Mouse (Mus musculus) layer of hippocampus, postnatal 14 days (tissue): Measurements from ENCODE around the gene Ak9. TPM values are rescaled to one million over a fixed set of nuclear protein-coding genes. Genes with fewer than 3 reads are reported as not detected.
A peak's percentile ranks its signal among the peaks of the same experiment; 100 is the strongest.
"Not testable (repeated sequence)": the region's sequence is repeated elsewhere in the genome, so short reads cannot be mapped to it uniquely, and the experiment has no call there.

Source experiments
- DNase-seq, 2 experiments: peaks; one replicate each; pipeline ENCODE4 v3.0.0; 2021 to 2022; ENCODE audit warnings: low spot score in 2 of 2, mixed read lengths in 1 of 2
- total RNA-seq, 2 experiments: library from RNA; stranded (reverse); gene quantifications; 2 replicates each; pipeline ENCODE4 v1.2.3; 2021

Ak9 gene
- total RNA-seq, 2 experiments from 2014 or later = 0.45 to 0.67 TPM

- peak; percentile 11 to 61 for DNase-seq
These were observed 12.1 kb downstream of the Ak9 start for GRCm38 (mm10) chr10:41315866-41316265.

- no peak for DNase-seq
These were observed 28.8 kb downstream of the Ak9 start for GRCm38 (mm10) chr10:41332533-41333043.

GRCm38 (mm10) chr10:41341346-41341745 lies 37.6 kb downstream of the Ak9 start:
- DNase-seq = no peak

- DNase-seq = no peak
These were observed 61.3 kb downstream of the Ak9 start for GRCm38 (mm10) chr10:41365086-41365485.

GRCm38 (mm10) chr10:41380466-41380865 lies 76.7 kb downstream of the Ak9 start:
- no peak for DNase-seq

- DNase-seq = peak; percentile 17 to 22
These were observed 81.9 kb downstream of the Ak9 start for GRCm38 (mm10) chr10:41385506-41386221.

- no peak for DNase-seq
These were observed 89.8 kb downstream of the Ak9 start for GRCm38 (mm10) chr10:41393555-41393954.

- no peak for DNase-seq
These were observed 97.3 kb downstream of the Ak9 start for GRCm38 (mm10) chr10:41401097-41401496.

GRCm38 (mm10) chr10:41403364-41403763 lies 99.6 kb downstream of the Ak9 start:
- DNase-seq = no peak

GRCm38 (mm10) chr10:41403893-41404612 lies 100.3 kb downstream of the Ak9 start:
- DNase-seq = peak; percentile 21 to 41

- DNase-seq = not testable (repeated sequence)
These were observed 106.4 kb downstream of the Ak9 start for GRCm38 (mm10) chr10:41410176-41410575.

GRCm38 (mm10) chr10:41410821-41411220 lies 107.0 kb downstream of the Ak9 start:
- not testable (repeated sequence) for DNase-seq

- DNase-seq = not testable (repeated sequence)
These were observed 109.7 kb downstream of the Ak9 start for GRCm38 (mm10) chr10:41413471-41413870.

GRCm38 (mm10) chr10:41415368-41415767 lies 111.6 kb downstream of the Ak9 start:
- DNase-seq = not testable (repeated sequence)

GRCm38 (mm10) chr10:41420496-41421200 lies 116.9 kb downstream of the Ak9 start:
- DNase-seq = no peak

- DNase-seq = no peak
These were observed 119.9 kb downstream of the Ak9 start for GRCm38 (mm10) chr10:41423681-41424080.

GRCm38 (mm10) chr10:41426368-41426767 lies 122.6 kb downstream of the Ak9 start:
- no peak for DNase-seq

GRCm38 (mm10) chr10:41434624-41435023 lies 130.8 kb downstream of the Ak9 start:
- peak; percentile 23 to 39 for DNase-seq

GRCm38 (mm10) chr10:41435141-41435540 lies 131.4 kb downstream of the Ak9 start:
- DNase-seq = no peak

- DNase-seq = no peak
These were observed 144.4 kb downstream of the Ak9 start for GRCm38 (mm10) chr10:41448216-41448615.

- DNase-seq = no peak
These were observed 145.9 kb downstream of the Ak9 start for GRCm38 (mm10) chr10:41449684-41450083.
